Mouse (Mus musculus): ENCODE data around the gene Cd248. TPM values are rescaled to one million over a fixed set of nuclear protein-coding genes. Genes with fewer than 3 reads are reported as not detected.
"Not testable (repeated sequence)": the region's sequence is repeated elsewhere in the genome, so short reads cannot be mapped to it uniquely, and the experiment has no call there.

Cd248 gene
- total RNA-seq, 2 experiments from 2014 or later = 4.3 to 5.1 TPM

DNA sequence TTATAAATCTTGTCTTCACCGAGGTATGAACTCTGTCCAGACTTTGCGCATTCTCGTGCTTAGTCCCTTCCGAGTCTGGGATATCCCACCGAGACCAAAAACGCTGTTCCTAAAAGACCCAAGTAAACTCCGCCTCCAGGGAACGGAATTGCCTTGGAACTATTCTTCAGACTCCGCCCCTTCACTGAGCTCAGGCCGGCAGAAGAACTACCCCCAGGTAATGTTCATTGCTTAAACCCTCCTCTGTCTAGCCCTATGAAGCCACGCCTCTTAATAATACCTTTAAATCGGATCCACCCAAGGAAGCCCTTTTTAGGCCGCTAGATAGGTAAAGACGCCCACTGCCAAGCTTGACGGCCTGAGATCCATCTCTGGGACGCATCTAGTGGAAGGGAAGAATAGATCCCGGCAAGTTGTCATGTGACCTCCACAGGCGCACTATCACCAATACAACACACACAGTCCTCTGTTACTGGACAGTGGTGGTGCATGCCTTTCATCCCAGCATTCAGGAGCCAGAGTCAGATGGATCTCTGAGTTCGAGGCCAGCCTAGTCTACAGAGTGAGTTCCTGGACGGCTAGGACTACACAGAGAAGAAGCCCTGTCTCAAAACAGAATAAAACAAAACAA is 4.6 kb downstream of the Cd248 start:
- DNase-seq (ENCODE audit: extremely low spot score in 1 of 2, low spot score in 1 of 2) = no peak

DNA sequence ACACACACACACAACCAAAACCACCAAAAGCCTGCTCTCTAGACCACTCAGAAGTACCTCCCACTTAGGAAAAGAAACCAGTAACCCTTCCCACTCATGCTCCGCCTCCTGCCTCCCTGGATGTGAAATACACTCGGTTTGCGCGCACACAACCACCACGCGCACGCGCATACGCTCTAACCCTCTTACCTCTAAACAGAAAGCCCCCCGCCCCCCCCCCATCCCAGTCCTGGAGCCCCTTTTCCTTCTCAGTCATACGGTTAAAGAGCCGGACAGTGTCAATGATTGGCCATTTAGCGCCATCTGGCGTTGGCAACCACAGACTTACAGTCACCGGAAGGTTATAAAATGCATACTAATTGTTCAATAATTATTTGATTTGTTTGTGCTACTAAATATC is 5.2 kb downstream of the Cd248 start:
- peak in 1 of 2 experiments; percentile 61 for DNase-seq (ENCODE audit: extremely low spot score in 1 of 2, low spot score in 1 of 2)

DNA sequence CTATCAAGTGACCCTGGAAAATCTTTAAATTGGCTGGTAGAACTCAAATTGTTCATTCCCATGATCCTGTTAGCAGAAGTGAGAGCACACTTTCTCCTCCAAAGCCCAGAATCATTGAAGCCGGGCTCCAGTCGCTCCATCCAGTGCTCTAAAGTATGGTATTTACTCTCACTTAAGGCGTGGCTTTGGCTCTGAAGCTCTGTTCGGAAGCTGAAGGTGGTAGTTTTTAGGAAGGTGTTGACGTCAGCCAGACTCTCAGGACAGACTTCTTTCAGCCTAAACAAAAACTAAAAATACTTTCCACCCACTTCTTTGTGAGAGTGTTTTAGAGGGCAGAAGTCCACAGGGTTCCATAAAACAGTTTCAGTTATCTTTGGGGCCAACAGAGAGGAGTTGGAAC is 5.6 kb downstream of the Cd248 start:
- no peak for DNase-seq (ENCODE audit: extremely low spot score in 1 of 2, low spot score in 1 of 2)

DNA sequence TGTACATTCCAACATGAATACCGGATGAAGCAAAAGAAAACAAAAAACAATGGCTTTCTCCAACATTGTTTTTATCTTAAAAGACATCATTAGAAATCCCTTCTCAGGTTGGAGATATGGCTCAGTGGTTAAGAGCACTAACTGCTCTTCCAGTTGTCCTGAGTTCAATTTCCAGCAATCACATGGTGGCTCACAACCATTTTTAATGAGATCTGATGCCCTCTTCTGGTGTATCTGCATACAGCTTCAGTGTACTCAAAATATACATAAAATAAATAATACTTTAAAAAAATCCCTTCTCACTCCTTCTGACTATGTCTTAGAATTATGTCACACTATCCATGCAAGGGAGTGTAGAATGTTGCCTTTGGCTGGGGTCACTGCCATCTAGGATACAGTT is 11.4 kb downstream of the Cd248 start:
- DNase-seq (ENCODE audit: extremely low spot score in 1 of 2, low spot score in 1 of 2) = no peak

DNA sequence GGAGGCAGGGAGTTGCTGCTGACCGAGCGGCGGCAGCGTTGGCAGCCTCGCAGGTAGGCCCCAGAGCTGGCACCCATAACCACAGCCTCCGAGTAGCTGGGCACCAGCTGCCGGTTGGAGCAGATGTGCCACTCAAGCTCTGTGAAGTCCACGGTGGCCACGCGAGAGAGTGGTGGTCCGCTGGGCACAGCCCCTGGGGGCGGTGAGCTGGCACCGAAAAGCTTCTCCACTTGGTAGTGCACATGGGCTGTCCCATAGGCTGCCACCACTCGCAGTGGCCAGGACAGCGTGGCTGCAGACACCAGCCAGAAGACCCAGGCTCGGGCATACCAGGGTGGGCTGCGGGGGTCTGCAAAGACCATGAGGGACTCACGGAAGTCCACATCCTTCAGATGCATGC is 14.1 kb downstream of the Cd248 start:
- no peak for DNase-seq (ENCODE audit: extremely low spot score in 1 of 2, low spot score in 1 of 2)

DNA sequence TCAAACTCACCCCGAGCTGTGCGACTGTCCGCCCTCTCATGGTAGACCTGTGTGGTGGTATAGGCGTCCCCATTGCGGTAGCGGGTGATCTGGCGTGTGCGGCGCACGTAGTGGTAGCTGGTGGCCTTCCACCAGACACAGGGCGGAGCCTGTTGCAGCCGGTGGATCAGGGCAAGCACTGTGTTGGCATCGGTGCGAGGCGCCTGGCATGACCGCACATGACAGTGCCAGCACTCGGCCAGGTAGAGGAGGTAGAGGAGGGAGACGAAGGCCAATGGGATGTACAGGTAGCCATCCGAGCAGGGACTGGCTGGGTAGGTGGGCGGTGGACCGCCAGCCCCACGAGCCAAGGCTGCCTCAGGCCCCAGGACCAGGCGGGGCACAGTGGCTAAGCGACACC is 14.7 kb downstream of the Cd248 start:
- no peak for DNase-seq (ENCODE audit: extremely low spot score in 1 of 2, low spot score in 1 of 2)

DNA sequence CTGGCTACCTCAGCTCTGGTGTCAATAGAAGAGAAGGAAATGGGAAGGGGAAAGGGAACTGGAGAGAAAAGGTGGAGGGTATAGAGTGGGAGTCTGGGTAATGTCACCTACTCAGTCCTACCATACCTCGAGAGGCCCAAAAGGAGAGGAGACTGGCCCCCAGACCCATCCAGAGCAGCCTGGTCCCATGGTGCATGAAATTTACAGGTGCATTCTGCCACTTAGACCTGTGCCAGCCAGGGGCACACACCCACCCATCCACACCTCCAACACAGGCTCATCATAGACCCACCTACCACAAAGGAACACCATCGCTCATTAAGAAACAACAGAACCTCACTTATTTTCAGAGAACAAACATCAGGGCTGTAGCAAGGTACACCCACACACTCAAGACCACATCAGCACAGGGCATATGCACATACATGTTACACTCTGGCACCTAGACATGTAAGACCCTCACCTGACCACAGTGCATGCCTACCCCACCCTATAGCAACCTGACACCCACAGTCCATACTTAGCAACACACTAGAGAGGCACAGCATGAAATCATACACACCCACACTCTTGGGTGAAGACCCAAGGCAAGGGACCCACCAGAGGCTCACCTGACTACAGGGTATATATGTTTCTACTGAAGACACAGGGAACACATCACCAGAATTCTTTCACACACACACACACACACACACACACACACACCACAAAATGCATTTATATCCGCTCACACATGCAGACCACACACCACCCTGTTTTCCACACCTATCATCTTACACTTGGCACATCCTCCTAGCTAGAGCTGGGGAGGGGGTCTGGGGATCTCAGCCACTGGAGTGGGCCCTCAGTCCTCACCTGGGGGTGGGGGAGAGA is 16.3 kb downstream of the Cd248 start:
- no peak for DNase-seq (ENCODE audit: extremely low spot score in 1 of 2, low spot score in 1 of 2)

DNA sequence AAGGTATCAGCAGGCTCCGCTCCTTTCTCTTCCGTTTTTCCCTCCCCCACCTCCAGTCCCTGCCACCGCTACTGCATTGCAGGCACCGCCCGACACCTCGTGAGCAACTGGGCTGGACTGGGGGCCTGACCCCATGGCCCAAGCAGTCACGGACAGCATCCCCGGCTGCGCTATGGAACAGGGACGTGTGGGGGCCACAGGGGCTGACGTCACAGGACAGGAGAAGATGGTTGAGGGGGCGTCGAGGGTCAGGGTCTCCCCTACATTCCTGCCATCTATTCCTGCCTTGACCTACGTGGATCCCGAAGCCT is 16.9 kb downstream of the Cd248 start:
- DNase-seq (ENCODE audit: extremely low spot score in 1 of 2, low spot score in 1 of 2) = no peak

DNA sequence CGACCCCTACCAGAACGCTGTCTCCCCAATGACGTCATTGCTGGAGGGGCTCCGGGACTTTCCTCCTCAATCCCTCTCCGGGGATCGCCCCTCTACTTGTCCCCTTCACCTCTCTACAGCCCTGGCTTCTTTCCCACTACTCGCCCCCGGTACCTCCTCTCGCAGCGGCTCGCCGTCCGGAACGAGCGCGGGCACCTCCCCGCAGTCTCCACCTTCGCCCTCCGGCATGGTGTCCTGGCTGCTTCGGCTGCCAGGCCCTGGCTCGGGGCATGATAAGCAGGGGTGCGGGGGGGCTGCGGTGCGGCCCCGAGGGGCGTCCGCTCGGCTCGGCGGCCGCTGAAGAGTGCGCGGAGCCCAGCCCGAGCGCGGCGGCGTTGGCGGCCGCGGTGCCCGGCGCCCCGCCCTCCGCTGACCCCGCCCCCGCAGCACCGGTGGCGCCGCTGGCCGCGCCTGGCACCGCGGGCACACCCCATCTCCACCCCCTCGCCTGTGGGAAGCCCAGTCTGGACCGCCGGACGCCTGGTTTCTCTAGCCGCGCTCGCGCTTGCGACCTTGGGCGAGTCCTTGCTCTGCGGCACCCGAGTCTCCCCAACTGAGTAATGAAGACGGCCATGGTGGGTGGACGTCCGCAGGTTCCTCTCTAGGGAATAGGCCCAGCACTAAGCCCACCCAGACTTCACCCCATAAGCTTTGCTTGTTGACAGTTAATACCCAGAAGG is 17.4 kb downstream of the Cd248 start, which contains the start of gene Tmem151a:
Gene Tmem151a (minus strand): TSS at position 387 of the 719 bp plus-strand sequence.
- peak in 1 of 2 experiments; percentile 65 for DNase-seq (ENCODE audit: extremely low spot score in 1 of 2, low spot score in 1 of 2)

DNA sequence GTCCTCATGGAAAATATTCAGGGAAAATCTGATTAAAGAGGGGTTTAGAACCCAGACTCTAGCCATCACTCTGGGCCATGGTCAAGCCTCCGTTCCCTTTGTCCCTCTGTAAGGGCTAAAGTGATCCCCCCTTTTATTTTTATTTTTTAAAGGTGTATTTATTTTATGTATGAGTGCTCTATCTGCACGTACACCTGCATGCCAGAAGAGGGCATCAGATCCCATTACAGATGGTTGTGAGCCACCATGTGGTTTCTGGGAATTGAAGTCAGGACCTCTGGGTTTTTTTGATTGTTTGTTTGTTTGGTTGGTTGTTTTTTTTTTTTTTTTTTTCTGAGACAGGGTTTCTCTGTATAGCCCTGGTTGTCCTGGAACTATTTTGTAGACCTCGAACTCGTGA is 18.7 kb downstream of the Cd248 start:
- not testable (repeated sequence) for DNase-seq (ENCODE audit: extremely low spot score in 1 of 2, low spot score in 1 of 2)

DNA sequence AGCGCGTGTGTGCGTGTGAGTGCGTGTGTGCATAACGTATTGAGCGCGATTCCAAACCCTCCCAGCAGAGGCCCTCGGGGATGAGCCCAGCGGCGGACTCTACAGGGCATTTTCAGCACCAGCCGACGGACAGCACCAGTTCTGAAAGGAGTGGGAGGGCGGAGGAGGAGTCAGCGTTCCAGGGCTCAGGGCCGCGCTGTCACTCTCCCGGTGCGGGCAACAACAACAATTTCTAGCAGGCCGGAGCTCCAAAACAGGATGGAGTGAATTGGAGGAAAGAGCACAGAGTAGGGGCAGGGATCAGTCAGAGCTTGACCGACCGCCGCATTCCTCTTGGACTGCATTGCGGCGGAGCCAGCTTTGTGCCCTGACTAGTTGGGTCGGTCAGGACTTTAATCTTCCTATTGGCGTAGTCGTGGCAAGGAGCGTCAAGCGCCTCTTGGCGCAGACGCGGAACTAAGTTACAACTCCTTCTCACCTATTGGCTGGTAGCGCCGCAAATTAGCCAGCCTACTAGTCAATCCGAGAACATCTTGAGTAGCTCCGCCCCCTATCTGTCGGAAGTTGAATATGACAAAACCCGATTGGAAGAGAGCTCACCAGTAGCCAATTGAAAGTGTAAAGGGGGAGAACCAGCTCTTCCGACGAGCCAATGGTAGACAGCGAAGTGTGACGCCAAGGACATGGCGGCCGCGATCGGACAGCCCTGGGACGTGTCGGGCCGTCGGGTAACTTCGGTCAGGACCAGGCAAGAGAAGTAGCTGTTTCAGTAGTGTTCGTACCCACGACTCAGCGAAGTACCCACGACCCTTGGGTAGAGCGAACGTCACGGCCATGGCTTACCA is 20.2 kb downstream of the Cd248 start, which contains the start of gene Yif1a:
Gene Yif1a (plus strand): TSS at position 655 of the 845 bp plus-strand sequence.
- peak; percentile 74 to 84 for DNase-seq (ENCODE audit: extremely low spot score in 1 of 2, low spot score in 1 of 2)

DNA sequence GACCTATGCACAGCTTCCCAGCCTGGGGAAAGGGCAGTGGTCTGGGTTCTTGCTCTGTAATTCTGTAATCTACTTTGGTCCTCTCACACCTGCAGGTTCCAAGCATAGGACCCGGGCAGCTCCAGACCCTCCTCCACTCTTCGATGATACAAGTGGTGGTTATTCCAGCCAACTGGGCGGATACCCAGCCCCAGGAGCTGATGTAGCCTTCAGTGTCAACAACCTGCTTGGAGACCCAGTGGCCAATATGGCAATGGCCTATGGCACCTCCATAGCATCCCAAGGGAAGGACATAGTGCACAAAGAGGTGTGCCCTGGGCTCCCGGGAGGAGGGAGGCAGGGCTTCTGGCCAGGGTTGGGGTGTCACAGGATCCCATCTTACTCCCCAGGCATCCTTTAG is 21.4 kb downstream of the Cd248 start:
- no peak for DNase-seq (ENCODE audit: extremely low spot score in 1 of 2, low spot score in 1 of 2)

DNA sequence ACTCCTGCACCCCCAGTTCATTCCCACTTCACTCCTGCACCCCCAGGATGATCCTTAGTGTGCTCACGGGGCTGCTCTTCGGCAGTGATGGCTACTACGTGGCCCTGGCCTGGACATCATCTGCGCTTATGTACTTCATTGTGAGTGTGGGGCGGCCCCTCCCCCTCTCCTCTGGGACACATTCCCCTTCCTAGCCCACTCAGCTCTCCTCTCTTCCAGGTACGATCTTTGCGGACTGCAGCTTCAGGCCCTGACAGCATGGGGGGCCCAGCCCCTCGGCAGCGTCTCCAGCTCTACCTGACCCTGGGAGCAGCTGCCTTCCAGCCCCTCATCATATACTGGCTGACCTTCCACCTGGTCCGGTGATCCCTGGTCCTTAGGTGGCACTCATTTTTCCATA is 24.2 kb downstream of the Cd248 start:
- DNase-seq (ENCODE audit: extremely low spot score in 1 of 2, low spot score in 1 of 2) = no peak

DNA sequence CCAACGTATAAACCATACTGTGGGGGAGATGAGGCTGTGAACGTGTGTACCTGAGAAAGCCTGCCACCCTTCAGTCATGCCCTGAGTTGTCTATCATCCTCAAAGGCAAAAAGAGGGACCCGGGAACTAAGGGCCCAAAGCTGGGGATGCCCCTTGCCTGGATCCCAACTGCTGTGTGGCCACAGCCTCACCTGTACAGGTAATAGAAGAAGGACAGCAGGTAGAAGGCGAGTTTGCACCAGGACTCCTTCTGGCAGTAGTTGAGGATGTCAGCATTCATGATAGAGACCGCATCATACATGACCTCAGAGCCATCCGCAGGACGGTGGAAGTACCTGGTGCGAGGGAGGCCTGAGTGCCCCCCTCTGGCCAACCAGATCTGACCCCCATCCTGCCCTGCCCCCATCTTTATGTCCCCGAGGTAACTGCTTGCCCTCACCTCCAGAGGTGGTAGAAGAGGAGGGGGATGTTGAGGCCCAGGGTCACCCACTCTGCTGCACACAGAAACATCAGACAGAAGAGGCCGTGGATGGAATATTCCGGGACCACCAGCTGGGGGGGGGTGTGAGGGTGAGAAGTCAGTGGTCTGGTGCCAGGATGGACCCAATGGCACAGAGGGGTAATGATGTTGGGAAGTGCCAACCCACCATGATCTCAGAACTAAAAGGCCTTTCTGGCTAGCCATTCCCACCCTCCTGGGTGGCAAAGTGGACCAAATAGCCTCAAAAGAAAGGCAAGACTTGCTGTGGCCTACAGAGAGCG is 25.8 kb downstream of the Cd248 start:
- no peak for DNase-seq (ENCODE audit: extremely low spot score in 1 of 2, low spot score in 1 of 2)

DNA sequence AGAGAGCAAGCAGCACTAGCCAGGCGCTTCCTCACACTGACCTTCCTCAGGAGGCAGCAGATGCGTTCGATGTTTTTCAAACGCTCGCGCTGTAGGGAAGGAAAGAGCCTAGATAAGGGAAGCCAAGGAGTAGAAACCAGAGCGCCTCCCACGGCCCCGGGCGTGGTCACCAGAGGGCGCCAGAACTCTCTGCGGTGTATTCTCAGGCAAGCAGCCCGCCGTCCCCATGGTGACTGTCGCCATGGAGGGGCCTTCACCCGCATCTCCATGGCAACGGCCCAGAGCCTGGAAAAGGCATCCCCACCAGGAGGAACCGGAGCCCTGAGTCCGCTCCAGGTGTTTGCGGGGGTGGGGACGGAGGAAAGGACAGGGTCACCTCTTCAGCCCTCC is 26.4 kb downstream of the Cd248 start:
- DNase-seq (ENCODE audit: extremely low spot score in 1 of 2, low spot score in 1 of 2) = peak; percentile 96 to 100

DNA sequence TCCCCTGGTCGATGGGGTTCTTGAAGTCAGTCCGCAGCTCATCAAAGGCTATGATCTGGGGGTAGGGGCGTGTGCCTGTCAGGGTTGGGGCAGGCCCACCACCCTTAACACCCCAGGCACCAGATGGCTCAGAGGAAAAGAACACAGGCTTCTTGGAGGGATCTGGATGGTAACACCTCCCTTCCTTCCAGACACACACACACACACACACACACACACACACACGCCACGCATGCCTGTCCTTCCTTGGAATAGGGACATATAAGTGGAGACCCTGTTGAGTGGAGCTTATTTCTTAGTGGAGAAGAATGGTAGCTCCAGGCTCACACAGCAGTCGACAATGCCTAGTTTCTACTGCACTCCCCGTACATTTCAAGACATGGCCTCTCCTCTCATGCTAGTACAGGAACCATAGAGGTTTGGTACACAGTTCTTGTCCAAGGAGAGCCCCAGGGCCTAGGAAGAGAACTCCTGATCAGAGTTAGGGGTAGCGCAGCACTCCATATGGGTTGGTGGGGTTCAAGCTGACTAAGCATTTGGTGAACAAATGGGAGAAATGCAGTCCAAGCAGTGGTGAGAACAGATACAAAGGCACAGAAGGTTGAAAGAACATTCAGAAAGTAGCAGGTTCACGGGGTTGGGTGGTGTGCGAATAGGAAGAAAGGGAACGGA is 27.0 kb downstream of the Cd248 start:
- no peak for DNase-seq (ENCODE audit: extremely low spot score in 1 of 2, low spot score in 1 of 2)

DNA sequence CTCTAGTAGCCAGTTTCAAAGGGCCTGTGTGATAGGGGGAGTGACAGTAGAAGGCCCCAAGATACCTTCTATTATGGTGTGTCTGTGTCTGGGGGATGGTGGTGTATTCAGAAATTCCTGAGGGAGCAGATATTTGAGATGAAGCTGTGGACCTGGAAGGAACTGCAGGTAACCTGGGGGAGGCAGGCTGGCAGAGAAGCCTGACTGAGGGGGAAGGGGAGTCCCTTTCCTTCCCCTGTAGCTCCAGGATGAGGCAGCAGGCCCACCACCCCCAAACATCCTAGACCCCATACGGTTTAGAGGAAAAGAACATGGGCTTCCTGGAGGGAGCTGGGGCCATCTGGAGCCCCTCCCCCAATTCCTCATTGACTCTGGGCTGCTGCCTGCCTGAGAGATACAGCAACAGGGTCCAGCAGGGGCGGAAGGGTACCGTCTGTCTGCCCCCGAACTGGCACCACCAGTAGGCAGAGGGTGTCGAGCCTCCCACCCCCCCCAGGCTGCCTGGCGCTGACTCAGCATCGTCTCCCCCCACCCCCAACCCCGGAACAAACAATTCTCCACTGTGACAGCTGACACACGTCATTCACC is 28.1 kb downstream of the Cd248 start:
- DNase-seq (ENCODE audit: extremely low spot score in 1 of 2, low spot score in 1 of 2) = peak; percentile 60 to 62

DNA sequence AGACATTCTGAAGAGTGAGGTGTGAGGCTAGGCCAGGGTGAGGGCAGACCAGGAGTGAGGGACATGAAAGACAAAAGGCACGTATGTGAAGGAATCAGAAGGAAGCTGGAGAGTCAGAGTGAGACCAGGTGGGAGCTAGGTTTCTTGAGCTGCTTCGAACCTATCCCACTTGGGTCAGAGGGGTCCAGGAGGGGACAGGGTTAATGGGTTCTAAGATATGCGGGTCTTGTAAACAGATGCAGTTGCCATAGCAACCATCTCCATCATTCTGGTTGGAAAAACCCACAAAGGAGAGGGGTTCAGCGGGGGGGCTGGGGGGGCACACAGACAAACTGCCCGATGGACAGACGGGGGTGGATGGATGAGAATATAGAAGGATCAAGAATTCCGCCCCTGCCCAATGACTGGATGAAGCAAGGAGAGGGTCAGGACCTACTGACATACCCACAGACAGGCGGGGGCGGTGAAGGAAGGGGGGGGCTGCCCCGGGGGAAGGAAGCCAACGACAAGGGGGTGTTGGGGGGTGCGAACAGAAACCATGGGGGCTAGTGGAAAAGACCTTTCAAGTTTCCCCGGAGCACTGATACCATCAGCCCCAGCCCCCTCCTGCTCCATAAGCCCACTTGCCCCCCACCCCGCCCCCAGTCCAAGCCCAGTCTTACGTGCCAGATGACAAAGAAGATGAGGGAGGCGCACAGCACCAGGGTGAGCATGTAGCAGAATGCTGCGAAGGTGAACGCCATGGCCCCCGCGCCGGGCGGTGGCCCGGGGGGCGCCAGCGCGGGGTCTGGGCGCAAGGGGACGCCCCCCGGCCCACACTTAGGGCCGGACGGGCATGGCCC is 29.9 kb downstream of the Cd248 start:
- no peak for DNase-seq (ENCODE audit: extremely low spot score in 1 of 2, low spot score in 1 of 2)
